Mouse (Mus musculus): ENCODE results near the gene Ncoa3. TPM values are rescaled to one million over a fixed set of nuclear protein-coding genes. Genes with fewer than 3 reads are reported as not detected.
"Not testable (repeated sequence)": the region's sequence is repeated elsewhere in the genome, so short reads cannot be mapped to it uniquely, and the experiment has no call there.

The Ncoa3 gene
- polyA plus RNA-seq (2014; fragmentation: Nextera tagmentation; extraction: Ambion mirVana): 15.2 and 16.6 TPM in 2 replicates

DNA sequence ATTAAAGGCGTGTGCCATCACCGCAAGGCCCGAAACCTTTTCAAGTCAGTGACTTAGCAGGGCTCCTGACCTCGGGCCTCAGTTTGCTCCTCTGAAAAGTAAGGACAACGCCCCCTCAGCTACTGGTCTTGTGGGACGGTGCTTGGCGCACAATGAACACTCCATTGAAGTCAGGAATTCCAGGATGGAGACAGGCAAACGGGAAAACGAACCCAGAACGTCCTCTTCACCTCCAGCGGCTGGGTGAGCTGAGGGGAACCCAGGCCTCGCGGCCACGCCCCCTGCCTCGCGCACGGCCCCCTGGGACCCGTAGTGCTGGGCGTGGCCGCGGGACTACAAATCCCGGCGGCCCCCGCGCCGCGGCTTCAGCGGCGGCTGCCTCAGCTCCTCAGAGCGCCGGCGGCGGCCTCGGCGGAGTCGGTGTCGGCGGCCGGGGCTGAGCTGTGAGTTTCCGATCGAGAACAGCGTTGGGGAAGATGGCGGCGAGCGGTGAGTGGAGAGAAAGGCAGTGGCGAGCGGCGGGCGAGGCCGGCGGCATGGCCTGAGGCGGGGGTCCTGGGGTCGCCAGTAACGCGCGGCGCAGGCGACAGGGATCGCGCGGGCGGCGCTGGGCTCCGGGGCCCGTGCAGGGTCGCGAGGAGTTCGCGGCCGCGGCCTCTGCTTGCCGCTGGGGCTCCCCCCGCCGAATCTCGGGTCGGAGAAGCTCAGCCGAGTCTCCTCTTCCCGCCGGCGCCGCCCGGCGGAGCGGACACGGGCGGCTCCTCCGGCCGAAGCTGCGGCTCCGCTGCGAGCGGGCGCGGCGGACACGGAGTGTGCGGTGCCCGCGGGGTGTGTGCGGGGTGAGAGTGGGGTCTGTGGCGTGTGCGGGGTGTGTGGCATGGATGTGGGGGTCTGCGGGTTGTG is at the start of gene Ncoa3:
Gene Ncoa3, plus strand, starts transcription at position 367 of the 903 bp plus-strand sequence.
- Histone ChIP-seq H3K9ac (ENCODE audit: low read depth, low read length) (peak within 1 kb of the TSS; percentile 92), H3K4me1 (replicated peaks; ENCODE audit: control insufficient read depth, insufficient read depth, low read length) (peaks cover 17% of the 10 kb centered on the region), H3K9me3 (ENCODE audit: control insufficient read depth, low read length) (no peaks in the 10 kb centered on the region)

DNA sequence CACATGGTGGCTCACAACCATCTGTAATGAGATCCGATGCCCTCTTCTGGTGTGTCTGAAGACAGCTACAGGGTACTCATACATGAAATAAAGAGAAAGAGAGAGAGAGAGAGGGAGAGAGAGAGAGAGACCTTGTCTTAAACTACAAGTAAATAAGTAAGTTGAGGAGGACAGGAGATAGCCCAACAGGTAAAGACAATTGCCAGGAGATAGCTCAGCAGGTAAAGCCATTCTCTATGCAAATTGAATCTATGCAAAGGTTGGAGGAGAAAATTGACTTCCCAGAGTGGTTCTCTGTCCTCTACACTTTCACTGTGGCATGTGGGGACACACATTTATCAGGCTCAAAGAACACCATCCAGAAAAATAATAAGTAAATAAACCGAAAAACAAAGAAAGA is 49.3 kb upstream of the Ncoa3 start:
- H3K4me2 ChIP-seq: no peak overlapping the region
- ATAC-seq (replicated peaks; ENCODE audit: low FRiP score) (no peak), DNase-seq (ENCODE audit: low spot score) (no peak)
- H3K4me3 ChIP-seq (ENCODE audit: low read depth, low read length): no peak overlapping the region
- H3K4me1 ChIP-seq (replicated peaks; ENCODE audit: control insufficient read depth, insufficient read depth, low read length): peaks cover 11% of the 10 kb centered on the region
- no peak overlapping the region for H3K9ac ChIP-seq (ENCODE audit: low read depth, low read length)
- H3K27me3 ChIP-seq (replicated peaks; ENCODE audit: control insufficient read depth, insufficient read depth, low read length): no peaks in the 10 kb centered on the region
- H3K27ac ChIP-seq (ENCODE audit: low read depth, low read length): no peak overlapping the region
- no peaks in the 10 kb centered on the region for H3K9me3 ChIP-seq (ENCODE audit: control insufficient read depth, low read length)
- H3K36me3 ChIP-seq (ENCODE audit: control insufficient read depth, insufficient read depth, low read length): no peaks in the 10 kb centered on the region
- WGBS: 91% methylated on average over 2 of the region's 2 CpGs

More for the DNA sequence above, at the start of gene Ncoa3:
- 2% methylated on average over 98 of the region's 103 CpGs for WGBS
- H3K27me3 ChIP-seq (replicated peaks; ENCODE audit: control insufficient read depth, insufficient read depth, low read length): no peaks in the 10 kb centered on the region
- H3K27ac ChIP-seq (ENCODE audit: low read depth, low read length): peak within 1 kb of the TSS; percentile 73
- DNase-seq (ENCODE audit: low spot score): peak; percentile 89
- H3K4me3 ChIP-seq (ENCODE audit: low read depth, low read length): peak within 1 kb of the TSS; percentile 92
- 0 out of 2 replicates have a peak, but pooled peaks cover 2% of the 10 kb centered on the region for H3K36me3 ChIP-seq (ENCODE audit: control insufficient read depth, insufficient read depth, low read length)
- peak; percentile 99 for ATAC-seq (replicated peaks; ENCODE audit: low FRiP score)
- peak within 1 kb of the TSS; percentile 99 for H3K4me2 ChIP-seq

GRCm38 (mm10) chr2:165944576-165945351 is 47.7 kb upstream of the Ncoa3 start:
- H3K9me3 ChIP-seq (ENCODE audit: control insufficient read depth, low read length): no peaks in the 10 kb centered on the region
- H3K27ac ChIP-seq (ENCODE audit: low read depth, low read length): peak overlapping the region; percentile 73
- H3K9ac ChIP-seq (ENCODE audit: low read depth, low read length): 0 out of 2 replicates have a peak overlapping the region, but pooled peaks have one; percentile 7
- no peak for DNase-seq (ENCODE audit: low spot score)
- H3K4me2 ChIP-seq: peak overlapping the region; percentile 23; the same call in 1 of the 2 replicates
- H3K4me1 ChIP-seq (replicated peaks; ENCODE audit: control insufficient read depth, insufficient read depth, low read length): peaks cover 14% of the 10 kb centered on the region
- no peak overlapping the region for H3K4me3 ChIP-seq (ENCODE audit: low read depth, low read length)
- ATAC-seq (replicated peaks; ENCODE audit: low FRiP score): peak; percentile 92
- H3K27me3 ChIP-seq (replicated peaks; ENCODE audit: control insufficient read depth, insufficient read depth, low read length): no peaks in the 10 kb centered on the region
- 62% methylated on average over 11 of the region's 11 CpGs for WGBS
- H3K36me3 ChIP-seq (ENCODE audit: control insufficient read depth, insufficient read depth, low read length): no peaks in the 10 kb centered on the region

DNA sequence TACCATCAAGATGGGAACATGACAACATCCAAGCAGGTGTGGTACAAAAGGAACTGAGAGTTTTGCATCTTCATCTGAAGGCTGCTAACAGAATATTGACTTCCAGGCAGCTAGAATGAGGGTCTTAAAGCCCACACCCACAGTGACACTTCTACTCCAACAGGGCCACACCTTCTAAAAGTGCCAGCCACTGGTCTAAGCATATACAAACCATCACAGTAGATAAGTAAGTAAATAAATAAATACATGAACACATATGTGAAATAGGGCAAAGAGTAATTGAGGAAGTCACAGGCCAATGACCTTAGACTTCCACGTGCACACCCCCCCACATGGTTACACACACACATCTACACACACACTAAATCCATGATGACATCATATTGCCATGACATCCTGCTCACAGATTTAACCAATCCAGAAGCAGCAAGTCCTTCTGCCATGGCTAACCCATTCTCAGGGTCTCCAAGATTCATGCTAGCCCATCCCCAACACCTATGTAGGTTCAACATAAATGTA is 46.3 kb upstream of the Ncoa3 start:
- ATAC-seq (replicated peaks; ENCODE audit: low FRiP score): no peak
- no peak for DNase-seq (ENCODE audit: low spot score)
- WGBS: 69% methylated on average over 1 of the region's 1 CpGs
- H3K27me3 ChIP-seq (replicated peaks; ENCODE audit: control insufficient read depth, insufficient read depth, low read length): no peaks in the 10 kb centered on the region
- no peak overlapping the region for H3K4me2 ChIP-seq
- H3K9me3 ChIP-seq (ENCODE audit: control insufficient read depth, low read length): no peaks in the 10 kb centered on the region
- H3K27ac ChIP-seq (ENCODE audit: low read depth, low read length): no peak overlapping the region
- H3K36me3 ChIP-seq (ENCODE audit: control insufficient read depth, insufficient read depth, low read length): no peaks in the 10 kb centered on the region
- peaks cover 16% of the 10 kb centered on the region for H3K4me1 ChIP-seq (replicated peaks; ENCODE audit: control insufficient read depth, insufficient read depth, low read length)
- no peak overlapping the region for H3K9ac ChIP-seq (ENCODE audit: low read depth, low read length)
- H3K4me3 ChIP-seq (ENCODE audit: low read depth, low read length): no peak overlapping the region

DNA sequence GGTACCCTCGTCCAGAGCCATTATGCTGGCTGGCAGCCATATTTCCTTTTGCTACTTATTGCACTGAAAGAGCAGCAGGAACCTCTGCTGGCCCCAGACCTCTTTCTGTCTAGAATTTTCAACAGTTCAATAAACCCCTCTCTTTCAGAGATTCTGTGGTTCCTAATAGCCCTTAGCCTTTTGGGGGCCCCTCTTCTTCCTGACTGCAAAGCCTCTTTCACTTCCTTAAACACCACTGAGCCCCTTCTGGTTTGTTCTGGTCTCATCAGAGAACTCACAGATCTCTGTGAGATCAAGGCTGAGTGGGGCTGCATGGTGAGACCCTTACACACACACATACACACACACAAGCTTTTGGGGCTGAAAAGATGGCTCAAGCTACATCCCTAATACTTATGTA is 44.4 kb upstream of the Ncoa3 start:
- Histone ChIP-seq H3K27ac (ENCODE audit: low read depth, low read length) (peak overlapping the region; percentile 58; the same call in 1 of the 2 replicates), H3K4me1 (replicated peaks; ENCODE audit: control insufficient read depth, insufficient read depth, low read length) (peaks cover 27% of the 10 kb centered on the region), H3K36me3 (ENCODE audit: control insufficient read depth, insufficient read depth, low read length) (no peaks in the 10 kb centered on the region), H3K4me3 (ENCODE audit: low read depth, low read length) (no peak overlapping the region), H3K27me3 (replicated peaks; ENCODE audit: control insufficient read depth, insufficient read depth, low read length) (no peaks in the 10 kb centered on the region), H3K9me3 (ENCODE audit: control insufficient read depth, low read length) (no peaks in the 10 kb centered on the region), H3K4me2 (no peak overlapping the region; the same call in 1 of the 2 replicates), H3K9ac (ENCODE audit: low read depth, low read length) (no peak overlapping the region)
- DNase-seq (ENCODE audit: low spot score) (no peak), ATAC-seq (replicated peaks; ENCODE audit: low FRiP score) (no peak)
- WGBS: 44% methylated on average over 1 of the region's 1 CpGs

GRCm38 (mm10) chr2:165948785-165949184 is 43.7 kb upstream of the Ncoa3 start:
- H3K27me3 ChIP-seq (replicated peaks; ENCODE audit: control insufficient read depth, insufficient read depth, low read length); H3K9me3 ChIP-seq (ENCODE audit: control insufficient read depth, low read length); ATAC-seq (replicated peaks; ENCODE audit: low FRiP score); H3K9ac ChIP-seq (ENCODE audit: low read depth, low read length); DNase-seq (ENCODE audit: low spot score); H3K36me3 ChIP-seq (ENCODE audit: control insufficient read depth, insufficient read depth, low read length); H3K4me2 ChIP-seq; H3K27ac ChIP-seq (ENCODE audit: low read depth, low read length); H3K4me3 ChIP-seq (ENCODE audit: low read depth, low read length): not testable (repeated sequence)
- 78% methylated on average over 1 of the region's 1 CpGs for WGBS
- peaks cover 27% of the 10 kb centered on the region for H3K4me1 ChIP-seq (replicated peaks; ENCODE audit: control insufficient read depth, insufficient read depth, low read length)

- no peaks in the 10 kb centered on the region for H3K36me3 ChIP-seq (ENCODE audit: control insufficient read depth, insufficient read depth, low read length)
- H3K9ac ChIP-seq (ENCODE audit: low read depth, low read length): no peak overlapping the region
- H3K4me3 ChIP-seq (ENCODE audit: low read depth, low read length): no peak overlapping the region
- H3K27me3 ChIP-seq (replicated peaks; ENCODE audit: control insufficient read depth, insufficient read depth, low read length): no peaks in the 10 kb centered on the region
- peaks cover 31% of the 10 kb centered on the region for H3K4me1 ChIP-seq (replicated peaks; ENCODE audit: control insufficient read depth, insufficient read depth, low read length)
- no peaks in the 10 kb centered on the region for H3K9me3 ChIP-seq (ENCODE audit: control insufficient read depth, low read length)
- no peak overlapping the region for H3K27ac ChIP-seq (ENCODE audit: low read depth, low read length)
- 24% methylated on average over 3 of the region's 3 CpGs for WGBS
- peak overlapping the region; percentile 21; the same call in 1 of the 2 replicates for H3K4me2 ChIP-seq
- DNase-seq (ENCODE audit: low spot score) (no peak), ATAC-seq (replicated peaks; ENCODE audit: low FRiP score) (no peak)
Measured at GRCm38 (mm10) chr2:165949719-165950118, 42.7 kb upstream of the Ncoa3 start.

- H3K9me3 ChIP-seq (ENCODE audit: control insufficient read depth, low read length): no peaks in the 10 kb centered on the region
- H3K36me3 ChIP-seq (ENCODE audit: control insufficient read depth, insufficient read depth, low read length): no peaks in the 10 kb centered on the region
- no peaks in the 10 kb centered on the region for H3K27me3 ChIP-seq (replicated peaks; ENCODE audit: control insufficient read depth, insufficient read depth, low read length)
- ATAC-seq (replicated peaks; ENCODE audit: low FRiP score) (no peak), DNase-seq (ENCODE audit: low spot score) (no peak)
- peaks cover 30% of the 10 kb centered on the region for H3K4me1 ChIP-seq (replicated peaks; ENCODE audit: control insufficient read depth, insufficient read depth, low read length)
- H3K9ac ChIP-seq (ENCODE audit: low read depth, low read length): no peak overlapping the region
- no peak overlapping the region for H3K4me3 ChIP-seq (ENCODE audit: low read depth, low read length)
- 63% methylated on average over 12 of the region's 12 CpGs for WGBS
- 0 out of 2 replicates have a peak overlapping the region, but pooled peaks have one; percentile 1 for H3K4me2 ChIP-seq
- H3K27ac ChIP-seq (ENCODE audit: low read depth, low read length): no peak overlapping the region; the same call in 1 of the 2 replicates
Measured at GRCm38 (mm10) chr2:165951432-165952068, 40.9 kb upstream of the Ncoa3 start.

Measured in liver, embryonic 11.5 days (tissue).